Mouse (Mus musculus): ENCODE data around the gene Mylpf.

GRCm38 (mm10) chr7:127206606-127207005, 2.1 kb upstream of the Mylpf start:
- TF ChIP-seq POLR2A (IDR thresholded peaks at IDR 0.05; ENCODE audit: insufficient read length, low read depth) (no peak), MAX (IDR thresholded peaks at IDR 0.05; ENCODE audit: low read depth) (no peak), USF1 (IDR thresholded peaks at IDR 0.05; ENCODE audit: low read depth) (no peak), MYOG (IDR thresholded peaks at IDR 0.05; ENCODE audit: control insufficient read depth in 1 of 3, insufficient read depth in 1 of 3, insufficient read length in 2 of 3, low read depth in 2 of 3) (no peak)

All from myocyte (in vitro differentiated cells).